Mouse (Mus musculus): ENCODE measurements at regions not wholly inside any gene's neighbourhood (a gene's known extent, or its start where the extent isn't known, plus 50 kb on each side); places are given as distances from the start of the nearest gene placed in this dataset.

- H3K9ac ChIP-seq (ENCODE audit: low read depth, low read length) = no peak overlapping the region
- WGBS = 59% methylated on average over 3 of the region's 3 CpGs
- no peak for DNase-seq
- TF ChIP-seq EP300 (IDR thresholded peaks at IDR 0.05; ENCODE audit: insufficient read depth, low read depth, low read length) (no peak), CTCF (IDR thresholded peaks at IDR 0.05) (no peak), POLR2A (IDR thresholded peaks at IDR 0.05; ENCODE audit: insufficient read depth, low read depth, low read length) (no peak)
- no peaks in the 10 kb centered on the region for H3K36me3 ChIP-seq (ENCODE audit: control insufficient read depth, insufficient read depth, low read length)
- intact Hi-C loops (cut with DNase I) = no loop called here
- no peaks in the 10 kb centered on the region for H3K4me1 ChIP-seq (ENCODE audit: control insufficient read depth, insufficient read depth, low read length)
- no peak overlapping the region for H3K27ac ChIP-seq
- no peaks in the 10 kb centered on the region for H3K79me2 ChIP-seq (replicated peaks; ENCODE audit: control insufficient read depth, insufficient read depth, low read length)
- H3K27me3 ChIP-seq (ENCODE audit: control insufficient read depth, insufficient read depth, low read length) = no peaks in the 10 kb centered on the region
- no peak overlapping the region for H3K4me3 ChIP-seq
These were observed 585.3 kb upstream of the Adgrl2 start for GRCm38 (mm10) chr3:149575678-149576077.

- H3K27me3 ChIP-seq (ENCODE audit: control insufficient read depth, insufficient read depth, low read length) = no peaks in the 10 kb centered on the region
- H3K36me3 ChIP-seq (ENCODE audit: control insufficient read depth, insufficient read depth, low read length) = no peaks in the 10 kb centered on the region
- DNase-seq = no peak
- H3K4me3 ChIP-seq = no peak overlapping the region
- intact Hi-C loops (cut with DNase I) = no loop called here
- TF ChIP-seq EP300 (IDR thresholded peaks at IDR 0.05; ENCODE audit: insufficient read depth, low read depth, low read length) (no peak), CTCF (IDR thresholded peaks at IDR 0.05) (no peak), POLR2A (IDR thresholded peaks at IDR 0.05; ENCODE audit: insufficient read depth, low read depth, low read length) (no peak)
- H3K9ac ChIP-seq (ENCODE audit: low read depth, low read length) = no peak overlapping the region
- H3K4me1 ChIP-seq (ENCODE audit: control insufficient read depth, insufficient read depth, low read length) = no peaks in the 10 kb centered on the region
- no peaks in the 10 kb centered on the region for H3K79me2 ChIP-seq (replicated peaks; ENCODE audit: control insufficient read depth, insufficient read depth, low read length)
- 80% methylated on average over 6 of the region's 6 CpGs for WGBS
- no peak overlapping the region for H3K27ac ChIP-seq
These were observed 576.5 kb upstream of the Adgrl2 start for GRCm38 (mm10) chr3:149566853-149567252.

GRCm38 (mm10) chr3:149550231-149550951 is 560.0 kb upstream of the Adgrl2 start:
- Histone ChIP-seq H3K27ac (no peak overlapping the region), H3K79me2 (replicated peaks; ENCODE audit: control insufficient read depth, insufficient read depth, low read length) (no peaks in the 10 kb centered on the region), H3K9ac (ENCODE audit: low read depth, low read length) (no peak overlapping the region), H3K4me3 (no peak overlapping the region), H3K4me1 (ENCODE audit: control insufficient read depth, insufficient read depth, low read length) (no peaks in the 10 kb centered on the region), H3K27me3 (ENCODE audit: control insufficient read depth, insufficient read depth, low read length) (no peaks in the 10 kb centered on the region), H3K36me3 (ENCODE audit: control insufficient read depth, insufficient read depth, low read length) (no peaks in the 10 kb centered on the region)
- WGBS = 86% methylated on average over 9 of the region's 9 CpGs
- TF ChIP-seq POLR2A (IDR thresholded peaks at IDR 0.05; ENCODE audit: insufficient read depth, low read depth, low read length) = no peak
- TF ChIP-seq CTCF (IDR thresholded peaks at IDR 0.05) = no peak
- no peak for TF ChIP-seq EP300 (IDR thresholded peaks at IDR 0.05; ENCODE audit: insufficient read depth, low read depth, low read length)
- no peak for DNase-seq
- intact Hi-C loops (cut with DNase I) = no loop called here

GRCm38 (mm10) chr3:149547045-149547444 is 556.7 kb upstream of the Adgrl2 start:
- no peak overlapping the region for H3K4me3 ChIP-seq
- no peaks in the 10 kb centered on the region for H3K4me1 ChIP-seq (ENCODE audit: control insufficient read depth, insufficient read depth, low read length)
- DNase-seq = no peak
- no peaks in the 10 kb centered on the region for H3K27me3 ChIP-seq (ENCODE audit: control insufficient read depth, insufficient read depth, low read length)
- TF ChIP-seq CTCF (IDR thresholded peaks at IDR 0.05) = no peak
- TF ChIP-seq EP300 (IDR thresholded peaks at IDR 0.05; ENCODE audit: insufficient read depth, low read depth, low read length) = no peak
- no peak for TF ChIP-seq POLR2A (IDR thresholded peaks at IDR 0.05; ENCODE audit: insufficient read depth, low read depth, low read length)
- intact Hi-C loops (cut with DNase I) = no loop called here
- no peak overlapping the region for H3K9ac ChIP-seq (ENCODE audit: low read depth, low read length)
- H3K27ac ChIP-seq = no peak overlapping the region
- H3K36me3 ChIP-seq (ENCODE audit: control insufficient read depth, insufficient read depth, low read length) = no peaks in the 10 kb centered on the region
- WGBS = 68% methylated on average over 6 of the region's 6 CpGs
- no peaks in the 10 kb centered on the region for H3K79me2 ChIP-seq (replicated peaks; ENCODE audit: control insufficient read depth, insufficient read depth, low read length)

- no peak overlapping the region for H3K4me3 ChIP-seq
- intact Hi-C loops (cut with DNase I) = no loop called here
- H3K79me2 ChIP-seq (replicated peaks; ENCODE audit: control insufficient read depth, insufficient read depth, low read length) = no peaks in the 10 kb centered on the region
- DNase-seq = no peak
- H3K36me3 ChIP-seq (ENCODE audit: control insufficient read depth, insufficient read depth, low read length) = no peaks in the 10 kb centered on the region
- no peaks in the 10 kb centered on the region for H3K27me3 ChIP-seq (ENCODE audit: control insufficient read depth, insufficient read depth, low read length)
- TF ChIP-seq EP300 (IDR thresholded peaks at IDR 0.05; ENCODE audit: insufficient read depth, low read depth, low read length) (no peak), CTCF (IDR thresholded peaks at IDR 0.05) (no peak)
- no peak overlapping the region for H3K27ac ChIP-seq
- H3K4me1 ChIP-seq (ENCODE audit: control insufficient read depth, insufficient read depth, low read length) = no peaks in the 10 kb centered on the region
- H3K9ac ChIP-seq (ENCODE audit: low read depth, low read length) = no peak overlapping the region
- WGBS = 56% methylated on average over 10 of the region's 10 CpGs
These were observed 555.9 kb upstream of the Adgrl2 start for GRCm38 (mm10) chr3:149546256-149546655.

GRCm38 (mm10) chr3:149534183-149534582 is 543.8 kb upstream of the Adgrl2 start:
- H3K27ac ChIP-seq = no peak overlapping the region
- H3K27me3 ChIP-seq (ENCODE audit: control insufficient read depth, insufficient read depth, low read length) = no peaks in the 10 kb centered on the region
- no peaks in the 10 kb centered on the region for H3K79me2 ChIP-seq (replicated peaks; ENCODE audit: control insufficient read depth, insufficient read depth, low read length)
- no peak overlapping the region for H3K9ac ChIP-seq (ENCODE audit: low read depth, low read length)
- no peaks in the 10 kb centered on the region for H3K4me1 ChIP-seq (ENCODE audit: control insufficient read depth, insufficient read depth, low read length)
- no peak for DNase-seq
- no peak overlapping the region for H3K4me3 ChIP-seq
- TF ChIP-seq POLR2A (IDR thresholded peaks at IDR 0.05; ENCODE audit: insufficient read depth, low read depth, low read length) = no peak
- TF ChIP-seq CTCF (IDR thresholded peaks at IDR 0.05) = no peak
- no peak for TF ChIP-seq EP300 (IDR thresholded peaks at IDR 0.05; ENCODE audit: insufficient read depth, low read depth, low read length)
- no peaks in the 10 kb centered on the region for H3K36me3 ChIP-seq (ENCODE audit: control insufficient read depth, insufficient read depth, low read length)
- intact Hi-C loops (cut with DNase I) = no loop called here
- 81% methylated on average over 4 of the region's 4 CpGs for WGBS
